Mouse (Mus musculus) neural tube, embryonic 13.5 days (tissue): ENCODE results near the gene Akap8. TPM values are rescaled to one million over a fixed set of nuclear protein-coding genes. Genes with fewer than 3 reads are reported as not detected.
A peak's percentile ranks its signal among the peaks of the same experiment; 100 is the strongest.

Source experiments
- ATAC-seq: fragments of 200-750 bp; cut with Nextera tagmentation; 2 replicates; pipeline ENCODE4 v1.8.0; 2017; ENCODE audit warnings: low read depth, mild to moderate bottlenecking, moderate TSS enrichment, moderate library complexity
- H3K27ac ChIP-seq: fragments of 300-500 bp; sonication (generic); replicated peaks from 2 replicates; pipeline ENCODE4 v1.5.1; 2015; ENCODE audit warnings: moderate library complexity, mild to moderate bottlenecking, inconsistent platforms
- H3K27me3 ChIP-seq: fragments of 300-500 bp; sonication (generic); 2 replicates; pipeline ENCODE4 v1.6.1; 2015; ENCODE audit warnings: mild to moderate bottlenecking, inconsistent platforms
- H3K36me3 ChIP-seq: fragments of 300-500 bp; sonication (generic); 2 replicates; pipeline ENCODE4 v1.6.1; 2015; ENCODE audit warnings: mild to moderate bottlenecking, inconsistent platforms
- H3K4me1 ChIP-seq: fragments of 300-500 bp; sonication (generic); replicated peaks from 2 replicates; pipeline ENCODE4 v1.6.1; 2015; ENCODE audit warnings: inconsistent platforms
- H3K4me2 ChIP-seq: fragments of 300-500 bp; sonication (generic); 2 replicates; pipeline ENCODE4 v1.6.1; 2015; ENCODE audit warnings: inconsistent platforms, mild to moderate bottlenecking, moderate library complexity
- H3K4me3 ChIP-seq: fragments of 300-500 bp; sonication (generic); 2 replicates; pipeline ENCODE4 v1.5.1; 2015; ENCODE audit warnings: mild to moderate bottlenecking, inconsistent platforms
- H3K9ac ChIP-seq: fragments of 300-500 bp; sonication (generic); 2 replicates; pipeline ENCODE4 v1.6.1; 2015; ENCODE audit warnings: moderate library complexity, mild to moderate bottlenecking, inconsistent platforms
- H3K9me3 ChIP-seq: fragments of 300-500 bp; sonication (generic); 2 replicates; pipeline ENCODE4 v1.6.1; 2016; ENCODE audit warnings: inconsistent platforms
- WGBS: fragments of 180-500 bp; shearing (Covaris S2); methylation state at CpG from one replicate; pipeline ENCODE4 v1.1.7; 2015; 5-methylcytosine and 5-hydroxymethylcytosine counted together
- polyA plus RNA-seq: library from polyadenylated mRNA; unstranded; fragments of >200 nt; fragmentation: Nextera tagmentation; extraction: Ambion mirVana; gene quantifications from 2 replicates; pipeline ENCODE4 v1.2.1, GENCODE M21; 2015

Gene Akap8
- polyA plus RNA-seq, 1 experiment from 2014 or later, result 95.9 TPM

DNA sequence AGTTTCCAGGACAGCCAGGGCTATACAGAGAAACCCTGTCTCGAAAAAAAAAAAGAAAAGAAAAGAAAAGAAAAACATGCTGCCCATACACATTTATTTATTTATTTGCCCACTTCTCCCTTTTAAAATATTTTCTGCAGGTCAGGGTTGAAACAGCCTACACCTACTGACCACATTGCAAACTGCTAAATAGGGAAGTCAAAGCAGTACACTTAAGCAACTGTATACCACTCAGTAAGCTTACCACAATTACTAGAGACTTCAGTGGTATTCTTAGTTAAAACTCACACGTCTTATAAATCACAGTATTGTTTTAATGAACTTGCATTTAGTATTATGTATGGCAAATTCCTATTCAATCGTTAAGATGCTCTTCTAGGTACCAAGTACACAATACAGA, 40.5 kb downstream of the Akap8 start:
- H3K27ac ChIP-seq, result no peak overlapping the region
- no peak overlapping the region for H3K4me3 ChIP-seq
- no peak overlapping the region for H3K9ac ChIP-seq
- peaks cover 37% of the 10 kb centered on the region for H3K4me1 ChIP-seq
- no peaks in the 10 kb centered on the region for H3K9me3 ChIP-seq
- no peak for ATAC-seq
- no peaks in the 10 kb centered on the region for H3K27me3 ChIP-seq
- no peaks in the 10 kb centered on the region for H3K36me3 ChIP-seq
- no peak overlapping the region for H3K4me2 ChIP-seq
- WGBS, result 91% methylated on average over 3 of the region's 3 CpGs

DNA sequence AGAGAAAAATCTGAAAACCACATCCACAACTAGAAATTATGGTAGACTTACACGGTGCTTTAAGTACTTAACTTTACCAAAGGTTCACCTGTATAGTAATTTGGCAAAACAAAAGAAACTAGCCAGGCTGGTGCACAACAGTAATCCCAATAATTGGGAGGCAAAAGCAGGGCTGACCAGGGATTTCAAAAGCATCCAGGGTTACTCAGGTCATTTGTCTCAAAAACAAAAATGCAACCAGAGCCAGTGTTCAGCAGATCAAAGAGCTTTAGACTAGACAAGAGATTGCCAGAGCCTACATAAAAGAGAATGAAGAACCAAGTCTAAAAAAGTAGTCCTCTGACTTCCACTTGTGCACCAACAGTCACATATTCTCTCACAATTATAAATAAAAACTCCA, 43.8 kb downstream of the Akap8 start:
- Histone ChIP-seq H3K27ac (no peak overlapping the region), H3K4me3 (no peak overlapping the region), H3K27me3 (no peaks in the 10 kb centered on the region), H3K36me3 (no peaks in the 10 kb centered on the region), H3K4me2 (no peak overlapping the region), H3K9me3 (no peaks in the 10 kb centered on the region), H3K4me1 (peaks cover 19% of the 10 kb centered on the region), H3K9ac (no peak overlapping the region)
- 92% methylated on average over 1 of the region's 1 CpGs for WGBS
- ATAC-seq, result no peak

DNA sequence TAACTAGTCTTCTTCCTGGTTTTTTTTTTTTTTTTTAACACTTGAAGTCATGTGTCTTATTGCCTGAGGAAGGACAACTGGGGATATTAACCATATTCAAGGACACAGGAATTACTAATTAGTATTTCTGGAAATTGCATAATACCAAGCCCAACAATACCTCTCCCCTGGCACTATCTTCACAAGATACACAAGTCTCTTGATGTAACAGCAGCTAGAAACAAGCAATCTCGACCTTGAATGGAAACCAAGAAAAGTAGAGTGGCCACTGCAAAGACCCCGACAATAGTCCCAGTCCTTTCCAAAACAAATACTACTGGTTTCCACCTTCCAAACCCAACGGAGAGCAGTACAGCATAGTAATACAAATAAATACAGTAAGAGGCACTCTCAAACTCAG, 45.5 kb downstream of the Akap8 start:
- H3K27ac ChIP-seq, result no peak overlapping the region

GRCm38 (mm10) chr17:32269151-32269550, 51.9 kb downstream of the Akap8 start:
- Histone ChIP-seq H3K4me1 (peaks cover 13% of the 10 kb centered on the region; the same call in 1 of the 2 replicates), H3K36me3 (no peaks in the 10 kb centered on the region), H3K27ac (no peak overlapping the region), H3K4me2 (no peak overlapping the region), H3K4me3 (no peak overlapping the region), H3K27me3 (no peaks in the 10 kb centered on the region), H3K9ac (no peak overlapping the region), H3K9me3 (no peaks in the 10 kb centered on the region)
- 94% methylated on average over 7 of the region's 7 CpGs for WGBS
- no peak for ATAC-seq

More for the DNA sequence above, 45.5 kb downstream of the Akap8 start:
- Histone ChIP-seq H3K9me3 (no peaks in the 10 kb centered on the region), H3K27me3 (no peaks in the 10 kb centered on the region), H3K36me3 (no peaks in the 10 kb centered on the region), H3K4me3 (no peak overlapping the region), H3K4me1 (peaks cover 11% of the 10 kb centered on the region), H3K9ac (no peak overlapping the region), H3K4me2 (no peak overlapping the region)
- ATAC-seq, result no peak
- 88% methylated on average over 3 of the region's 3 CpGs for WGBS

GRCm38 (mm10) chr17:32268540-32268960, 52.5 kb downstream of the Akap8 start:
- no peak overlapping the region for H3K27ac ChIP-seq
- H3K4me2 ChIP-seq, result no peak overlapping the region
- H3K4me1 ChIP-seq, result peaks cover 13% of the 10 kb centered on the region; the same call in 1 of the 2 replicates
- 93% methylated on average over 3 of the region's 3 CpGs for WGBS
- H3K27me3 ChIP-seq, result no peaks in the 10 kb centered on the region
- no peak overlapping the region for H3K4me3 ChIP-seq
- H3K36me3 ChIP-seq, result no peaks in the 10 kb centered on the region
- no peak for ATAC-seq
- no peak overlapping the region for H3K9ac ChIP-seq
- H3K9me3 ChIP-seq, result no peaks in the 10 kb centered on the region

- no peak overlapping the region for H3K9ac ChIP-seq
- WGBS, result 59% methylated on average over 2 of the region's 2 CpGs
- H3K27me3 ChIP-seq, result no peaks in the 10 kb centered on the region
- H3K4me3 ChIP-seq, result no peak overlapping the region
- peaks cover 13% of the 10 kb centered on the region; the same call in 1 of the 2 replicates for H3K4me1 ChIP-seq
- no peaks in the 10 kb centered on the region for H3K9me3 ChIP-seq
- no peaks in the 10 kb centered on the region for H3K36me3 ChIP-seq
- no peak overlapping the region for H3K4me2 ChIP-seq
- ATAC-seq, result no peak
- H3K27ac ChIP-seq, result no peak overlapping the region
Measured at GRCm38 (mm10) chr17:32268096-32268495, 52.9 kb downstream of the Akap8 start.

- no peak overlapping the region for H3K9ac ChIP-seq
- H3K4me3 ChIP-seq, result no peak overlapping the region
- ATAC-seq, result no peak
- 95% methylated on average over 1 of the region's 1 CpGs for WGBS
- H3K4me2 ChIP-seq, result no peak overlapping the region
- no peak overlapping the region for H3K27ac ChIP-seq
- H3K27me3 ChIP-seq, result no peaks in the 10 kb centered on the region
- peaks cover 13% of the 10 kb centered on the region; the same call in 1 of the 2 replicates for H3K4me1 ChIP-seq
- no peaks in the 10 kb centered on the region for H3K36me3 ChIP-seq
- H3K9me3 ChIP-seq, result no peaks in the 10 kb centered on the region
Measured at GRCm38 (mm10) chr17:32267617-32268016, 53.4 kb downstream of the Akap8 start.

- peaks cover 14% of the 10 kb centered on the region; the same call in 1 of the 2 replicates for H3K4me1 ChIP-seq
- no peaks in the 10 kb centered on the region for H3K36me3 ChIP-seq
- H3K9ac ChIP-seq, result no peak overlapping the region
- no peaks in the 10 kb centered on the region for H3K9me3 ChIP-seq
- no peak overlapping the region for H3K27ac ChIP-seq
- no peak for ATAC-seq
- H3K4me3 ChIP-seq, result no peak overlapping the region
- WGBS, result 85% methylated on average over 2 of the region's 2 CpGs
- no peaks in the 10 kb centered on the region for H3K27me3 ChIP-seq
- no peak overlapping the region for H3K4me2 ChIP-seq
Measured at GRCm38 (mm10) chr17:32263672-32264071, 57.4 kb downstream of the Akap8 start.

GRCm38 (mm10) chr17:32262831-32263559, 58.0 kb downstream of the Akap8 start:
- Histone ChIP-seq H3K4me3 (no peak overlapping the region), H3K4me1 (peaks cover 13% of the 10 kb centered on the region), H3K27me3 (no peaks in the 10 kb centered on the region), H3K27ac (no peak overlapping the region), H3K9me3 (no peaks in the 10 kb centered on the region), H3K9ac (no peak overlapping the region), H3K4me2 (no peak overlapping the region), H3K36me3 (no peaks in the 10 kb centered on the region)
- ATAC-seq, result no peak
- WGBS, result 88% methylated on average over 8 of the region's 8 CpGs

GRCm38 (mm10) chr17:32258869-32259268, 62.2 kb downstream of the Akap8 start:
- H3K27me3 ChIP-seq, result no peaks in the 10 kb centered on the region
- H3K9me3 ChIP-seq, result no peaks in the 10 kb centered on the region
- peaks cover 17% of the 10 kb centered on the region for H3K4me1 ChIP-seq
- H3K27ac ChIP-seq, result no peak overlapping the region
- ATAC-seq, result no peak
- 93% methylated on average over 2 of the region's 2 CpGs for WGBS
- no peaks in the 10 kb centered on the region for H3K36me3 ChIP-seq
- no peak overlapping the region for H3K9ac ChIP-seq
- no peak overlapping the region for H3K4me3 ChIP-seq
- H3K4me2 ChIP-seq, result no peak overlapping the region

DNA sequence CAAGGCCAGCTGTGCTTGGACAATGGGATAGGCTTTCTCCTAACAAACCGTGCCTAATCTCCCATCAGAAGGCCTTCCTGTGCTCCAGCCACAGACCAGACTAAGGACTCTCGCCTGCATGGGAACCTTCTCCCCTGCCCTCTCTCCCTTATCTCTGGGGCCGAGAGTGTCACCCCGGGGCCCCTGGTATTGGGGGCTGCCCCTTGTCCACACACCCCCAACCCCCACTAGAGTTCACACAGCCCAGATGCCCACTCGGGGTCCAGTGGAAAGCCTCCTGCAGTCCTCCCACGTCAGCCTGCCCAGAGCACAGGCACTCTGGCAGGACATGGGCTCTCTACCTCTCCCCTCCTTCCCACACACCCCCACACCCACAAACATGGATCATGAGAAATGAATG, 63.1 kb downstream of the Akap8 start:
- H3K4me2 ChIP-seq, result no peak overlapping the region
- 50% methylated on average over 6 of the region's 6 CpGs for WGBS
- no peak overlapping the region for H3K9ac ChIP-seq
- H3K4me3 ChIP-seq, result no peak overlapping the region
- no peaks in the 10 kb centered on the region for H3K27me3 ChIP-seq
- peaks cover 17% of the 10 kb centered on the region for H3K4me1 ChIP-seq
- no peak overlapping the region for H3K27ac ChIP-seq
- peak; percentile 9; the same call in 1 of the 2 replicates for ATAC-seq
- no peaks in the 10 kb centered on the region for H3K36me3 ChIP-seq
- H3K9me3 ChIP-seq, result no peaks in the 10 kb centered on the region

DNA sequence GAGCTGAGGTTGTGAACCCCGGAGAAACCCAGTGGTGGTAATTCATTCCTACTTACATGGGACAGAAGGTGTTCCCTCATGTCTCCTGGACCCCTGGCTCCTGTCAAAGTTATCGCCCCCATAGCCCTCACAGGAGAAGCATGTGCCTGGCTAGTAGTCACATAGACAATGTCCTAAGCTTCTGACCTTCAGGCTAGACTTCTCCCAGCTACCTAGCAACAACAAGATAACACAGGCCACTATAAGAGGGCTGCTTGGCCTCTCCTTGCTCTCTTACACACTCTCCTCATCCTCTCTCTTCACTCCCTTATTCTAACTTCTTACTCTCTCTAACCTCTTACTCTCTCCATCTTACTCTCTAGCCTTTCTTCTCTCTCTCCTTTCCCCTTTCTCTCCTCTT, 63.6 kb downstream of the Akap8 start:
- no peak overlapping the region for H3K4me3 ChIP-seq
- WGBS, result 94% methylated on average over 2 of the region's 2 CpGs
- H3K27me3 ChIP-seq, result no peaks in the 10 kb centered on the region
- H3K4me2 ChIP-seq, result no peak overlapping the region
- peaks cover 17% of the 10 kb centered on the region for H3K4me1 ChIP-seq
- no peak overlapping the region for H3K9ac ChIP-seq
- ATAC-seq, result no peak
- H3K36me3 ChIP-seq, result 0 out of 2 replicates have a peak, but pooled peaks cover 2% of the 10 kb centered on the region
- no peaks in the 10 kb centered on the region for H3K9me3 ChIP-seq
- no peak overlapping the region for H3K27ac ChIP-seq

DNA sequence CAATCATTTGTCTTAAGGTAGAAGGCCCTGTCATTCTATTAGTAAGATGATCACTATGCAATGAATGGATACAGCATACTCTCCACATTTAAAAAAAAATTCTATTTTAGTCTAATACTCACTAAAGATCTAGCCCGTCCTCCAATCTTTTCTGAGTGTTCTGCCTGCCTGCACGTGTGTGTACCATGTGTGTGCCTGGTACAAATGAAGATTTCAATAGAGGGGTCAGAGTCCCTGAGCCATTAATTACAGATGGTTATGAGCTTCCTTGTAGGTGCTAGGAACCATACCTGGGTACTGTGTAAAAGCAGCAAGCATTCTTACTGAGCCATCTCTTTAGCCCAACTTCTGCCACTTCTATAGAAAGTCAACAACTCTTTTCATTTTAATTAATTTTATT, 64.1 kb downstream of the Akap8 start:
- Histone ChIP-seq H3K9me3 (no peaks in the 10 kb centered on the region), H3K9ac (no peak overlapping the region), H3K27ac (no peak overlapping the region), H3K4me1 (peaks cover 17% of the 10 kb centered on the region), H3K36me3 (0 out of 2 replicates have a peak, but pooled peaks cover 3% of the 10 kb centered on the region), H3K27me3 (no peaks in the 10 kb centered on the region), H3K4me2 (no peak overlapping the region), H3K4me3 (no peak overlapping the region)
- 83% methylated on average over 2 of the region's 2 CpGs for WGBS
- no peak for ATAC-seq
